ENCODE assay signal across 25 mouse cellular contexts in the genomic region with DNA sequence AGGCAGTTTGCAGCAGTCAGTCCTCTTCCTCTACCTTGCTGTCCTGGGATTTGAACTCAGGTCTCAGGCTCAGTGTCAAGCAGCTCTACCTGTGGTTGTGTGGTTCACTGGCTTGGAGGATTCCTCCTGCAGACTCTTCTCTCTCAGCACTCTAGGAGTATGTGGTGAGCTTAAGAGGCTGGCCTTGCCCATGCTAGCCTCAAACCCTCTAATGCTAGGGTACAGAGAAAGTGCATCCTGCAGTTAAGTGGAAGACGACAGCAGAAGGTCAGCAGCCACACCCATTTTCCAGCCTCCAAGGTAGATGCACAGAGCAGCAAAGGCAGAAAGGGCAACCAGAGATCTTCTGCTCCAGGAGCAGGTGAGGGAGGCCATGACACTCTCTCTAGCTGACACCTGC.
"Had no signal": no experiment of that assay in that cellular context is flagged by ENCODE, and none has a peak within 500 bp of the region (broad histone marks: within the 10 kb centered on the region; RNA-seq: fewer than 3 reads in every experiment).

No protein-coding gene starts in this region.

- H3K27ac ChIP-seq: gastrocnemius, adult 2 months; heart, adult 2 months; hindbrain, embryonic 10.5 days; hindbrain, embryonic 12.5 days; hindbrain, embryonic 14.5 days; intestine, embryonic 15.5 days; layer of hippocampus, adult 2 months; left cerebral cortex, adult 2 months; limb, embryonic 10.5 days; limb, embryonic 12.5 days; liver, embryonic 13.5 days; liver, embryonic 15.5 days had no signal

- H3K27me3 ChIP-seq: hindbrain, embryonic 12.5 days; intestine, embryonic 15.5 days; limb, embryonic 12.5 days; liver, embryonic 13.5 days; liver, embryonic 15.5 days had no signal

- ATAC-seq: hindbrain, embryonic 16.5 days; inflammation-experienced regulatory T-cells, adult 6 months; intestine, embryonic 15.5 days; intestine, postnatal 0 days had no signal

- H3K9ac ChIP-seq: hindbrain, embryonic 12.5 days; hindbrain, embryonic 14.5 days; intestine, embryonic 15.5 days; limb, embryonic 12.5 days; liver, embryonic 13.5 days; liver, embryonic 15.5 days had no signal

- H3K4me2 ChIP-seq: hindbrain, embryonic 12.5 days; hindbrain, embryonic 14.5 days; intestine, embryonic 15.5 days; limb, embryonic 12.5 days; liver, embryonic 11.5 days; liver, embryonic 13.5 days; liver, embryonic 15.5 days had no signal

- H3K4me3 ChIP-seq: gastrocnemius, adult 2 months; heart, adult 2 months; hindbrain, embryonic 10.5 days; hindbrain, embryonic 12.5 days; intestine, embryonic 15.5 days; layer of hippocampus, adult 2 months; left cerebral cortex, adult 2 months; limb, embryonic 10.5 days; limb, embryonic 12.5 days; liver, embryonic 13.5 days; liver, embryonic 15.5 days had no signal

- H3K9me3 ChIP-seq: hindbrain, embryonic 12.5 days; intestine, embryonic 15.5 days; limb, embryonic 10.5 days; limb, embryonic 12.5 days; liver, embryonic 13.5 days; liver, embryonic 15.5 days had no signal

- DNase-seq: gastrocnemius, adult 2 months; gastrocnemius, postnatal 10 days; gastrocnemius, postnatal 25 days; heart, adult 2 months; heart, postnatal 10 days; heart, postnatal 4 days; kidney, adult 2 months; kidney, adult 9 months; kidney, postnatal 14 days; kidney, postnatal 4 days; liver; liver, embryonic 13.5 days had no signal

- H3K36me3 ChIP-seq: hindbrain, embryonic 10.5 days; hindbrain, embryonic 12.5 days; intestine, embryonic 15.5 days; limb, embryonic 10.5 days; limb, embryonic 12.5 days; liver, embryonic 13.5 days; liver, embryonic 15.5 days had no signal

- H3K4me1 ChIP-seq: hindbrain, embryonic 10.5 days; intestine, embryonic 15.5 days; limb, embryonic 12.5 days; liver, embryonic 13.5 days; liver, embryonic 15.5 days had no signal
